Mouse (Mus musculus): Measurements from ENCODE around the gene Cuta. TPM values are rescaled to one million over a fixed set of nuclear protein-coding genes. Genes with fewer than 3 reads are reported as not detected.

Cuta gene
- polyA plus RNA-seq, 1 experiment from 2014 or later, result 173 TPM

- peak overlapping the region; percentile 38; the same call in 1 of the 2 replicates for H3K27ac ChIP-seq (ENCODE audit: low read length)
- H3K36me3 ChIP-seq (ENCODE audit: control insufficient read depth, insufficient read depth, low read length), result no peaks in the 10 kb centered on the region
- peak overlapping the region; percentile 36 for H3K4me3 ChIP-seq (replicated peaks; ENCODE audit: low read length)
- peak; percentile 51; the same call in 1 of the 2 replicates for ATAC-seq (ENCODE audit: insufficient read depth, low FRiP score)
- H3K27me3 ChIP-seq (ENCODE audit: control insufficient read depth, insufficient read depth, low read length), result no peaks in the 10 kb centered on the region
- peak overlapping the region; percentile 52 for H3K4me2 ChIP-seq (ENCODE audit: low read depth, low read length)
- H3K4me1 ChIP-seq (ENCODE audit: control insufficient read depth, insufficient read depth, low read length), result peaks cover 54% of the 10 kb centered on the region
- peak overlapping the region; percentile 57 for H3K9ac ChIP-seq (ENCODE audit: low read length)
- H3K9me3 ChIP-seq (replicated peaks; ENCODE audit: control insufficient read depth, low read length), result no peaks in the 10 kb centered on the region
- 1% methylated on average over 11 of the region's 11 CpGs for WGBS
Observed at GRCm38 (mm10) chr17:26951406-26951805, 12.0 kb upstream of the Cuta start.

DNA sequence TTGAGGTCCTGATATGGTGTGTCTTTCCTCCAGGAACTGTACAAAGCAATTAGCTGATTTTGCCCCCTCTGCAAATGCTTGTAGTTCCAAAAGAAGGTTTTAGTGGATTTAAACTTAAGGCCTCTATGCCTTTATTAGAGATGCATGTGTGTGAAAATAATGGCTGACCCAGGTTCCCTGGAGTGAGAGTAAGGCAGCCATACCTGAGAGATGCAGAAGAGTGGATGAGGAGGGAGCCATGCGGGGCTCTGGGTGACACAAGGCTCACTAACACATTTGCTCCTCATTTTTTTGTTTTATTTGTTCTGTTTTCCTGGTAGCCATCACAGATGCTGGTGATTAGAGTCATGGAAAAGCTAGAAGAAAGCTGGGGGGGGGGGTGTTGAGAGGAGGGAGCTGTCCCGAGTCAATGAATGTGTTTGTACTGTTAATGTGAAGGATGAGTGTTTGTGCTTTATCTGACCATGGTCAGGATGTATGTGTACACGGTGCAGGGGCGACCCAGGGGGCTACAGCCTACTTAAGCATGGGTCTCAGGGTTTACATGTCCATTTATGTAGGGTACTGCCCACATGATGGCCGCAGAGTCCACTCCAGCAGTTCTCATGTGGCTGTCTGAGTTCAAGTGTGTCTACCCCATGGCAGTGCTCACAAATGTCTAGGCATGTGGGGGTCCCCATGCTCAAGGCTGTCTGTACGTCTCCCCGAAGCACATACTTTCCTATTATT is 11.4 kb upstream of the Cuta start:
- Histone ChIP-seq H3K4me3 (replicated peaks; ENCODE audit: low read length) (peak overlapping the region; percentile 36), H3K9me3 (replicated peaks; ENCODE audit: control insufficient read depth, low read length) (no peaks in the 10 kb centered on the region), H3K27me3 (ENCODE audit: control insufficient read depth, insufficient read depth, low read length) (no peaks in the 10 kb centered on the region), H3K27ac (ENCODE audit: low read length) (peak overlapping the region; percentile 38; the same call in 1 of the 2 replicates), H3K36me3 (ENCODE audit: control insufficient read depth, insufficient read depth, low read length) (no peaks in the 10 kb centered on the region), H3K9ac (ENCODE audit: low read length) (peak overlapping the region; percentile 57), H3K4me1 (ENCODE audit: control insufficient read depth, insufficient read depth, low read length) (peaks cover 61% of the 10 kb centered on the region), H3K4me2 (ENCODE audit: low read depth, low read length) (peak overlapping the region; percentile 52)
- no peak for ATAC-seq (ENCODE audit: insufficient read depth, low FRiP score)
- 29% methylated on average over 7 of the region's 7 CpGs for WGBS

DNA sequence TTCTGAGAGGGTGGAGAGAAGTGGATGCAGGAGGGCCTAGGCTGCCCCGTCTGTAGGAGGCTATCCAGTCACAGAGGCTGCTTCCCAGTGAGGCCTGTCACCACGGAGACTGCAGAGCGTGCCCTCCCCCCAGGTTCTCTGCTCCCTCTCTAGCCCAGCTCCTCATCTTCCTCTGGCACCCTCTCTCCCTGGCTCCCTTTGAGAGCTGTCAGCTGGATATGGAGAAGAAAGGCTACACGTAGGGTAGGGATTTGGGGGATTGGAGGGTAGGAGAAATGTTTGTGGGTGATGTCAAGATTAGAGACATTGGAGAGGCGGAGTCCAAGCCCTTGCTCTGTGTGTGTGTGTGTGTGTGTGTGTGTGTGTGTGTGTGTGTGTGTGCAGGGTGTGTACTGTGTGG is 10.5 kb upstream of the Cuta start:
- Histone ChIP-seq H3K27ac (ENCODE audit: low read length) (peak overlapping the region; percentile 7; the same call in 1 of the 2 replicates), H3K9me3 (replicated peaks; ENCODE audit: control insufficient read depth, low read length) (no peaks in the 10 kb centered on the region), H3K9ac (ENCODE audit: low read length) (no peak overlapping the region; the same call in 1 of the 2 replicates), H3K4me1 (ENCODE audit: control insufficient read depth, insufficient read depth, low read length) (peaks cover 63% of the 10 kb centered on the region), H3K27me3 (ENCODE audit: control insufficient read depth, insufficient read depth, low read length) (no peaks in the 10 kb centered on the region), H3K36me3 (ENCODE audit: control insufficient read depth, insufficient read depth, low read length) (no peaks in the 10 kb centered on the region), H3K4me3 (replicated peaks; ENCODE audit: low read length) (no peak overlapping the region), H3K4me2 (ENCODE audit: low read depth, low read length) (no peak overlapping the region)
- ATAC-seq (ENCODE audit: insufficient read depth, low FRiP score), result no peak
- WGBS, result 51% methylated on average over 5 of the region's 5 CpGs

GRCm38 (mm10) chr17:26949051-26949577 is 9.7 kb upstream of the Cuta start:
- peak overlapping the region; percentile 85 for H3K9ac ChIP-seq (ENCODE audit: low read length)
- peak overlapping the region; percentile 7; the same call in 1 of the 2 replicates for H3K27ac ChIP-seq (ENCODE audit: low read length)
- 14% methylated on average over 12 of the region's 14 CpGs for WGBS
- 0 out of 2 replicates have a peak, but pooled peaks have one; percentile 16 for ATAC-seq (ENCODE audit: insufficient read depth, low FRiP score)
- peak overlapping the region; percentile 99 for H3K4me2 ChIP-seq (ENCODE audit: low read depth, low read length)
- no peaks in the 10 kb centered on the region for H3K9me3 ChIP-seq (replicated peaks; ENCODE audit: control insufficient read depth, low read length)
- peak overlapping the region; percentile 61 for H3K4me3 ChIP-seq (replicated peaks; ENCODE audit: low read length)
- no peaks in the 10 kb centered on the region for H3K27me3 ChIP-seq (ENCODE audit: control insufficient read depth, insufficient read depth, low read length)
- H3K4me1 ChIP-seq (ENCODE audit: control insufficient read depth, insufficient read depth, low read length), result peaks cover 63% of the 10 kb centered on the region
- H3K36me3 ChIP-seq (ENCODE audit: control insufficient read depth, insufficient read depth, low read length), result no peaks in the 10 kb centered on the region

GRCm38 (mm10) chr17:26948316-26949050 is 9.1 kb upstream of the Cuta start:
- Histone ChIP-seq H3K4me1 (ENCODE audit: control insufficient read depth, insufficient read depth, low read length) (peaks cover 57% of the 10 kb centered on the region), H3K27me3 (ENCODE audit: control insufficient read depth, insufficient read depth, low read length) (no peaks in the 10 kb centered on the region), H3K4me2 (ENCODE audit: low read depth, low read length) (peak overlapping the region; percentile 99), H3K4me3 (replicated peaks; ENCODE audit: low read length) (peak overlapping the region; percentile 61), H3K27ac (ENCODE audit: low read length) (peak overlapping the region; percentile 49; the same call in 1 of the 2 replicates), H3K36me3 (ENCODE audit: control insufficient read depth, insufficient read depth, low read length) (no peaks in the 10 kb centered on the region), H3K9ac (ENCODE audit: low read length) (peak overlapping the region; percentile 85), H3K9me3 (replicated peaks; ENCODE audit: control insufficient read depth, low read length) (no peaks in the 10 kb centered on the region)
- under 1% methylated on average over 65 of the region's 87 CpGs for WGBS
- ATAC-seq (ENCODE audit: insufficient read depth, low FRiP score), result no peak

DNA sequence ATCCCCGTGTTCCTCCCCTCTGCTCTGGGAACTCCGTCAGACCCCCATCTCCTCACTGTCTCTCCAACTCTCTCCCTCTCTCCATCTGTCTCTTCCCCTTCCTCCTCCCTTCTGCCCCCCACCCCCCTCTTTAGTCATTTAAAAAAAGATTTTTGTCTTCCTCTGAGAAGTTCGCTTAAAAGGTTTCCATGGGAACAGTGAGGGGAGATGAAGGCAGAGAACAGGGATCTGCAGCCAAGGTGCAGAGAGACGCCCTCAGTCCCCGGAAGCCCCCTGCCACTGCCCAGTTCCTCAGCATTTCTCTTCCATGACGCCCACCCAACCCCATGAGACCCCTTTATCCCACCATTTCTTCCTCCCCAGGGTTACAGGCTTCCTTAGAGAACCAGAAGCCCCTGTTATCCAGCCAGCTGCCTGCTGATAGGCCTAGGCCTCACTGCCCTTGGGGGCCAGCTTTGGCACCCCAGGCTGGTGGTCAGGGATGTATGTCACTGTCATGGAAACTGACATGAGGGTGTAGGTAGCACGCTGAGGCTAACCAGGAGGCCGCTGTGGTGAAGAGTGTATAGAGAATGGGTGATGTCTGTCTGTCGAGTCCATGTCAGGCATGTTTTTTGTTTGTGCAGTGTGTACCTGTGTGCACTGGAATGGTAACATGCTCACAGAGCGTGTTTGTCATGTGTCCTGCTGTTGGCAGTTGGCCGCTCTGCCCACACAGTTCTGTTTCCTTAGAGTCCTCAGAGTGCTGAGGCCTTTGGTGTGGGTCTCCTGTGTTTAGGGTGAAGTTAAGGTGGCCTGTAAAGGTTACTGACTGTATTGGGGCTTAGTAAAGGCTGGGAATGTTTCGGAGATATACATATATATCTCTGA is 8.1 kb upstream of the Cuta start:
- Histone ChIP-seq H3K27me3 (ENCODE audit: control insufficient read depth, insufficient read depth, low read length) (no peaks in the 10 kb centered on the region), H3K36me3 (ENCODE audit: control insufficient read depth, insufficient read depth, low read length) (no peaks in the 10 kb centered on the region), H3K4me1 (ENCODE audit: control insufficient read depth, insufficient read depth, low read length) (peaks cover 48% of the 10 kb centered on the region), H3K9ac (ENCODE audit: low read length) (peak overlapping the region; percentile 76; the same call in 1 of the 2 replicates), H3K27ac (ENCODE audit: low read length) (no peak overlapping the region; the same call in 1 of the 2 replicates), H3K4me2 (ENCODE audit: low read depth, low read length) (peak overlapping the region; percentile 75), H3K4me3 (replicated peaks; ENCODE audit: low read length) (peak overlapping the region; percentile 47), H3K9me3 (replicated peaks; ENCODE audit: control insufficient read depth, low read length) (no peaks in the 10 kb centered on the region)
- 70% methylated on average over 12 of the region's 12 CpGs for WGBS
- no peak for ATAC-seq (ENCODE audit: insufficient read depth, low FRiP score)

DNA sequence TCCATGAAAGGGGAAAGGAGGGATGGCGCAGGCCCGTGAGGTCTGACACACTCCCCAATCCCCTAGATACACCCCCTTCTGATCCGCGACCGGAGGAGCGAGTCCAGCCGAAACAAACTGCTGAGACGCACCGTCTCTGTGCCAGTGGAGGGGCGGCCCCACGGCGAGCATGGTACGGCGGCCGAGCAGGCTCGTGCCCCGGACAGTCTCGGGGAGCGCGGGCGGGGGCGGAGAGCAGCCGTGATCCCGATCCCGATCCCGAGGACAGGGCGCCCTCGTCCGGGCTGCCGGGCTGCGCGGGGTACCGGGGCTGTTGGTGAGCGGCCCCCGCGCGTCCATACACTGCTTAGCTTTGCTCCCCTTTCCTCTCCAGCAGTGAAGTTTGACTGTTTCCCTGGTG is 7.2 kb upstream of the Cuta start:
- peak overlapping the region; percentile 76 for H3K9ac ChIP-seq (ENCODE audit: low read length)
- peak; percentile 65 for ATAC-seq (ENCODE audit: insufficient read depth, low FRiP score)
- H3K4me3 ChIP-seq (replicated peaks; ENCODE audit: low read length), result peak overlapping the region; percentile 47
- H3K4me2 ChIP-seq (ENCODE audit: low read depth, low read length), result peak overlapping the region; percentile 75
- no peaks in the 10 kb centered on the region for H3K27me3 ChIP-seq (ENCODE audit: control insufficient read depth, insufficient read depth, low read length)
- no peaks in the 10 kb centered on the region for H3K36me3 ChIP-seq (ENCODE audit: control insufficient read depth, insufficient read depth, low read length)
- H3K9me3 ChIP-seq (replicated peaks; ENCODE audit: control insufficient read depth, low read length), result no peaks in the 10 kb centered on the region
- 4% methylated on average over 37 of the region's 37 CpGs for WGBS
- H3K4me1 ChIP-seq (ENCODE audit: control insufficient read depth, insufficient read depth, low read length), result peaks cover 41% of the 10 kb centered on the region
- H3K27ac ChIP-seq (ENCODE audit: low read length), result peak overlapping the region; percentile 72

GRCm38 (mm10) chr17:26945824-26946495 is 6.6 kb upstream of the Cuta start:
- Histone ChIP-seq H3K9me3 (replicated peaks; ENCODE audit: control insufficient read depth, low read length) (no peaks in the 10 kb centered on the region), H3K4me2 (ENCODE audit: low read depth, low read length) (peak overlapping the region; percentile 75), H3K27me3 (ENCODE audit: control insufficient read depth, insufficient read depth, low read length) (no peaks in the 10 kb centered on the region), H3K9ac (ENCODE audit: low read length) (peak overlapping the region; percentile 76), H3K27ac (ENCODE audit: low read length) (peak overlapping the region; percentile 72), H3K4me3 (replicated peaks; ENCODE audit: low read length) (peak overlapping the region; percentile 47), H3K4me1 (ENCODE audit: control insufficient read depth, insufficient read depth, low read length) (peaks cover 35% of the 10 kb centered on the region), H3K36me3 (ENCODE audit: control insufficient read depth, insufficient read depth, low read length) (no peaks in the 10 kb centered on the region)
- no peak for ATAC-seq (ENCODE audit: insufficient read depth, low FRiP score)
- WGBS, result 31% methylated on average over 13 of the region's 13 CpGs

All from stomach, embryonic 16.5 days (tissue).